Mouse (Mus musculus): ENCODE results near the gene Emx1.

DNA sequence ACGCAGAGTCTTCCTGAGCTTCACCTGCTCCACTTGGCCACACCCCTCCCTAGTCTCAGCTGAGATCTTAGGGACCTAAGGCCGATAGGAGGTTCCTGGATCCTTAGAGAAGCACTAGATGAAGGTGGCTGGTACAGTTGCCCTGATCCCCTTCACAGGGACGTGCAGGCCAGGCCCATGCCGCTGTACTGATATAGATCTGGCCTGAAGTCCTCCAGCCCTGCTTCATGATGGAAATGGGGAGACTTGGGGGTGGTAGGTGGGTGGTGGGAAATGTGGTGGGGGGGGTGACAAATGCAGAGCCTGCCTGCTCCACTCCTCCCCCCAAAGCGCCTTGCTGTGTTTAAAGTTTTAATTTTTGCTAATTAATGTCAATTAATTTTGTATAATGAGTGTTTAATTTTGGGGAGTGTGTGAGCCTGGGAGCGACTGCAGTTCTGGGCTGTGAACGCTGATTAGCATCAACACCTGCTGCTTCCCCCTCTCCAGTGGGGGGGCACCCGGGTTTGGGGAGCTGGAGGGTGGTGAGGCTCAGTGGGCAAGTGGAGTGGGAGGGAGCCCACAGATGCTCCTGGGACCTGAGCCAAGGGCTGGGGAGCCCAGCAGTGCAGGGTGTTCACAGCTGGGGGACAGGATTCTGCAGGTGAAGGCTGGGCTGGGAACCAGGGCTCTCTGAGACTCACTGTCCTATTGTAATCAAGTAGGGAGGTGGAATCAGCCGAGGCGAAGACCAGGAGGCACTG is 50.5 kb downstream of the Emx1 start:
- TF ChIP-seq CTCF (IDR thresholded peaks at IDR 0.05; ENCODE audit: extremely low read depth, insufficient read depth, insufficient read length, insufficient replicate concordance) (no peak), POLR2A (IDR thresholded peaks at IDR 0.05; ENCODE audit: low read depth, low read length) (no peak)

All from spleen, adult 2 months (tissue).